Mouse (Mus musculus) layer of hippocampus, postnatal 10 days (tissue): Measurements from ENCODE around the gene Mrpl44. TPM values are rescaled to one million over a fixed set of nuclear protein-coding genes. Genes with fewer than 3 reads are reported as not detected.

Experiments
- DNase-seq, 2 experiments: peaks; one replicate each; pipeline ENCODE4 v3.0.0; 2021; ENCODE audit warnings: low spot score in 2 of 2
- long read RNA-seq: library from polyadenylated mRNA; stranded (forward); transcript quantifications from one replicate; pipeline ENCODE4 v2.0.0, GENCODE M21; 2023
- total RNA-seq, 2 experiments: library from RNA; stranded (reverse); gene quantifications; 2 replicates each; pipeline ENCODE4 v1.2.3; 2021

Gene Mrpl44
- 10 to 100 TPM; 21.8 to 22.5 TPM for total RNA-seq
- long read RNA-seq, transcript Mrpl44-201 (4 exons, 1,424 nt), result major isoform, 35 of 49 reads
- long read RNA-seq, partial matches to known transcripts, result 12 of 49 reads
- long read RNA-seq, other reads (novel, unspliced or antisense), result 2 of 49 reads

- peak; percentile 100 for DNase-seq
These were observed at the start of gene Mrpl44, which contains the start of gene Wdfy1 for GRCm38 (mm10) chr1:79775927-79776458. Mrpl44 (plus strand) TSS chr1:79776018. Wdfy1 (minus strand) TSS chr1:79776143.

GRCm38 (mm10) chr1:79734794-79735193, 41.0 kb upstream of the Mrpl44 start:
- DNase-seq, result no peak

- DNase-seq, result no peak
These were observed 39.4 kb upstream of the Mrpl44 start for GRCm38 (mm10) chr1:79736408-79736807.

- DNase-seq, result no peak
These were observed 36.1 kb upstream of the Mrpl44 start for GRCm38 (mm10) chr1:79739726-79740125.

GRCm38 (mm10) chr1:79741002-79741401, 34.8 kb upstream of the Mrpl44 start:
- no peak for DNase-seq

GRCm38 (mm10) chr1:79742949-79743348, 32.9 kb upstream of the Mrpl44 start:
- no peak for DNase-seq

GRCm38 (mm10) chr1:79743385-79743784, 32.4 kb upstream of the Mrpl44 start:
- no peak for DNase-seq

GRCm38 (mm10) chr1:79746056-79746455, 29.8 kb upstream of the Mrpl44 start:
- DNase-seq, result no peak

- no peak for DNase-seq
These were observed 24.6 kb upstream of the Mrpl44 start for GRCm38 (mm10) chr1:79751186-79751585.

- no peak for DNase-seq
These were observed 23.7 kb upstream of the Mrpl44 start for GRCm38 (mm10) chr1:79752015-79752695.

- no peak for DNase-seq
These were observed 23.0 kb upstream of the Mrpl44 start for GRCm38 (mm10) chr1:79752714-79753340.

- no peak for DNase-seq
These were observed 22.4 kb upstream of the Mrpl44 start for GRCm38 (mm10) chr1:79753456-79753855.

GRCm38 (mm10) chr1:79754936-79755335, 20.9 kb upstream of the Mrpl44 start:
- no peak for DNase-seq

- no peak for DNase-seq
These were observed 20.4 kb upstream of the Mrpl44 start for GRCm38 (mm10) chr1:79755376-79755775.

- no peak for DNase-seq
These were observed 19.4 kb upstream of the Mrpl44 start for GRCm38 (mm10) chr1:79756417-79756816.

- no peak for DNase-seq
These were observed 18.7 kb upstream of the Mrpl44 start for GRCm38 (mm10) chr1:79757161-79757560.

GRCm38 (mm10) chr1:79757597-79757996, 18.2 kb upstream of the Mrpl44 start:
- DNase-seq, result no peak

- DNase-seq, result no peak
These were observed 16.8 kb upstream of the Mrpl44 start for GRCm38 (mm10) chr1:79759006-79759405.

- DNase-seq, result no peak
These were observed 16.3 kb upstream of the Mrpl44 start for GRCm38 (mm10) chr1:79759436-79759972.

- DNase-seq, result peak in 1 of 2 experiments; percentile 29
These were observed 15.2 kb upstream of the Mrpl44 start for GRCm38 (mm10) chr1:79760656-79761055.

- DNase-seq, result peak; percentile 76 to 84
These were observed 14.5 kb upstream of the Mrpl44 start for GRCm38 (mm10) chr1:79761106-79761916.
